Mouse (Mus musculus) WW6 (cell line): Measurements from ENCODE around the gene Mrpl23.

Experiments
- DNase-seq: peaks from one replicate; pipeline ENCODE4 v3.0.0-alpha.2; 2013; ENCODE audit warnings: low read depth, low spot score

Gene Mrpl23

GRCm38 (mm10) chr7:142551691-142552090 is 19.2 kb downstream of the Mrpl23 start:
- no peak for DNase-seq

GRCm38 (mm10) chr7:142552591-142553416 is 20.3 kb downstream of the Mrpl23 start:
- DNase-seq = no peak

GRCm38 (mm10) chr7:142553417-142554335 is 21.2 kb downstream of the Mrpl23 start:
- DNase-seq = no peak

- DNase-seq = no peak
These were observed 22.1 kb downstream of the Mrpl23 start for GRCm38 (mm10) chr7:142554625-142555024.

GRCm38 (mm10) chr7:142555366-142556088 is 23.0 kb downstream of the Mrpl23 start:
- no peak for DNase-seq

GRCm38 (mm10) chr7:142556089-142556476 is 23.6 kb downstream of the Mrpl23 start:
- no peak for DNase-seq

- no peak for DNase-seq
These were observed 25.2 kb downstream of the Mrpl23 start for GRCm38 (mm10) chr7:142557696-142558095.

GRCm38 (mm10) chr7:142558511-142559146 is 26.1 kb downstream of the Mrpl23 start:
- no peak for DNase-seq

- DNase-seq = no peak
These were observed 27.2 kb downstream of the Mrpl23 start for GRCm38 (mm10) chr7:142559651-142560175.

- DNase-seq = no peak
These were observed 28.7 kb downstream of the Mrpl23 start for GRCm38 (mm10) chr7:142560942-142561855.

GRCm38 (mm10) chr7:142561856-142562404 is 29.4 kb downstream of the Mrpl23 start:
- no peak for DNase-seq

GRCm38 (mm10) chr7:142563168-142563567 is 30.7 kb downstream of the Mrpl23 start:
- DNase-seq = no peak

GRCm38 (mm10) chr7:142564955-142565643 is 32.6 kb downstream of the Mrpl23 start:
- DNase-seq = no peak

- no peak for DNase-seq
These were observed 34.0 kb downstream of the Mrpl23 start for GRCm38 (mm10) chr7:142566512-142566911.

GRCm38 (mm10) chr7:142568985-142569384 is 36.5 kb downstream of the Mrpl23 start:
- DNase-seq = no peak

- DNase-seq = no peak
These were observed 38.1 kb downstream of the Mrpl23 start for GRCm38 (mm10) chr7:142570565-142570964.

- DNase-seq = no peak
These were observed 39.2 kb downstream of the Mrpl23 start for GRCm38 (mm10) chr7:142571458-142572220.

GRCm38 (mm10) chr7:142572343-142572742 is 39.9 kb downstream of the Mrpl23 start:
- DNase-seq = no peak
